Mouse (Mus musculus): Measurements from ENCODE around the gene Cdcp2. TPM values are rescaled to one million over a fixed set of nuclear protein-coding genes. Genes with fewer than 3 reads are reported as not detected.

Gene Cdcp2
- total RNA-seq, 1 experiment, result 0.09 TPM

DNA sequence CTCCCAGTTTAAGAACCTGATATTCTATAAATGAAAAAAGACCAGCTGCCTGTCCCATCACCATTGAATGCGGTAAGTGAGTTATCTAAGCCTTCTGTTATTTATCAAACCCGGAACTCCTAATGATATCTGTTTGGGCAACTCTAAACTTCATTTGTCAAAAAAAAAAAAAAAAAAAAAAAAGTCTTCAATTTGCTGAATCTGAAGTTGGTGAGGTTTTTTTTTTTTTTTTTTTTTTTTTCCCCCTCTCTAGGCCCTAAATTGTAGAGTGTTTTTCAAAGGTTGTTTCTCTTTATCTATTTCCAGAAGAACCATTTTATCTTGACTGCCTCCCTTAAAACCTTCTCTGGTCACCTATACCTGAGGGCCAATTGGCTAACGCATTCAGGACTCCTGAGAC, 38.2 kb downstream of the Cdcp2 start:
- Histone ChIP-seq H3K9me3 (ENCODE audit: control insufficient read depth, insufficient read depth, low read depth, low read length) (no peaks in the 10 kb centered on the region), H3K9ac (ENCODE audit: insufficient read depth, low read depth, low read length, poor library complexity, severe bottlenecking) (no peak overlapping the region), H3K4me3 (ENCODE audit: insufficient read depth in 1 of 2, low read depth in 1 of 2, low read length in 2 of 2, poor library complexity in 1 of 2, severe bottlenecking in 1 of 2) (no peak overlapping the region), H3K4me1 (ENCODE audit: control insufficient read depth in 2 of 2, insufficient read depth in 2 of 2, low read length in 2 of 2, poor library complexity in 1 of 2) (peaks cover 0 to 9% of the 10 kb centered on the region in 2 experiments; a peak in 2 of 4 replicates), H3K36me3 (ENCODE audit: control insufficient read depth, insufficient read depth, low read length, poor library complexity, severe bottlenecking) (no peaks in the 10 kb centered on the region), H3K27ac (ENCODE audit: insufficient read depth, low read depth, low read length, poor library complexity, severe bottlenecking) (no peak overlapping the region)
- in situ Hi-C loops (cut with MboI; ENCODE audit: low sequenced_read_pairs in 2 of 2, unreplicated experiment in 2 of 2), result no loop called here
- TF ChIP-seq HCFC1 (IDR thresholded peaks at IDR 0.05; ENCODE audit: borderline replicate concordance, insufficient read depth, low read length), result no peak
- peak; percentile 63; the same call in 1 of the 2 replicates for TF ChIP-seq ZNF384 (IDR thresholded peaks at IDR 0.05; ENCODE audit: low read depth, low read length)
- no peak for DNase-seq (ENCODE audit: low read depth, low spot score)

DNA sequence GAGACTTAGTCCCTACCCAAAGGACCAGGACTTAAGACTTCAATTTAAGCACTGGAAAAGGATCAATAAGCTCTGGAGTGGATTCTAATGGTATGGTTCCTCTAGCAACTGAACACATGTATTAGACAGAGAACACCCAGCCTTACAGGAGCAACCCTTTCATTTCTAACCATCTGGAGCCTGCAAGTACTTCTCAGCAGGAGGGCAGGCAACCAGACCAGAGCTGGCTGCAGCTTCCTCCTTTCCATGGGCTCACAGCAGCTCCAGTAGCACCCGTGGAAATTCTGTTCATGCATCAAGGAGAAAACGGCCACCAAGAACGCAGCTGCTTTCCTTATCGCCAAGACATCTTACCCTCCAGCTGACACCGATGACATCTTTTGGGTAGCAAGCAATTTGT, 39.0 kb downstream of the Cdcp2 start:
- Histone ChIP-seq H3K9ac (ENCODE audit: insufficient read depth, low read depth, low read length, poor library complexity, severe bottlenecking) (no peak overlapping the region), H3K4me1 (ENCODE audit: control insufficient read depth in 2 of 2, insufficient read depth in 2 of 2, low read length in 2 of 2, poor library complexity in 1 of 2) (peaks cover 0 to 6% of the 10 kb centered on the region in 2 experiments; a peak in 1 of 4 replicates), H3K4me3 (ENCODE audit: insufficient read depth in 1 of 2, low read depth in 1 of 2, low read length in 2 of 2, poor library complexity in 1 of 2, severe bottlenecking in 1 of 2) (no peak overlapping the region), H3K36me3 (ENCODE audit: control insufficient read depth, insufficient read depth, low read length, poor library complexity, severe bottlenecking) (no peaks in the 10 kb centered on the region), H3K27ac (ENCODE audit: insufficient read depth, low read depth, low read length, poor library complexity, severe bottlenecking) (no peak overlapping the region), H3K9me3 (ENCODE audit: control insufficient read depth, insufficient read depth, low read depth, low read length) (no peaks in the 10 kb centered on the region)
- TF ChIP-seq ZNF384 (IDR thresholded peaks at IDR 0.05; ENCODE audit: low read depth, low read length), result no peak
- TF ChIP-seq ZC3H11A (IDR thresholded peaks at IDR 0.05; ENCODE audit: borderline replicate concordance, low read depth, low read length), result no peak
- TF ChIP-seq CHD2 (IDR thresholded peaks at IDR 0.05; ENCODE audit: low read depth, low read length), result no peak
- TF ChIP-seq MAFK (IDR thresholded peaks at IDR 0.05; ENCODE audit: insufficient read depth, low read depth, low read length), result no peak
- no peak for TF ChIP-seq HCFC1 (IDR thresholded peaks at IDR 0.05; ENCODE audit: borderline replicate concordance, insufficient read depth, low read length)
- in situ Hi-C loops (cut with MboI; ENCODE audit: low sequenced_read_pairs in 2 of 2, unreplicated experiment in 2 of 2), result no loop called here
- no peak for DNase-seq (ENCODE audit: low read depth, low spot score)

DNA sequence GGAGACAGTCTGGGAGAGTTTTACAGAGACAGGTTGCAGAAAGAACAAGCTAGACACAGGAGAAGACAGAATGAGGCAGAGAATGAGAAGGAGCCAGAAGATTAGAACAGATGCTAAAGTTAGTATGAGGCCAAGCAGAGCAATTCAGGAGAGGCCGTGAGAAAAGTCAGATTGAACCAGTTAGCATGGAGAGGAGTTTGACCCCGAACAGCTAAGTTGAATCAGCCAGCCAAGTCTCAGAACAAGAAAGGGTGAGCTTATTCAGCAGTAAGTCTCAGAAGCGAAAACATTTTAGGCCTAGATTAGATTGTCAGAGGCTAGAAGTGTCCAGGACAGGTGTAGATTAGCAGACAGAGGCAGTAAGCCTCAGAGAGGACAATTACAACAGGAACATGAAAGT, 39.8 kb downstream of the Cdcp2 start:
- Histone ChIP-seq H3K27ac (ENCODE audit: insufficient read depth, low read depth, low read length, poor library complexity, severe bottlenecking) (no peak overlapping the region), H3K36me3 (ENCODE audit: control insufficient read depth, insufficient read depth, low read length, poor library complexity, severe bottlenecking) (no peaks in the 10 kb centered on the region), H3K4me1 (ENCODE audit: control insufficient read depth in 2 of 2, insufficient read depth in 2 of 2, low read length in 2 of 2, poor library complexity in 1 of 2) (peaks cover 0 to 4% of the 10 kb centered on the region in 2 experiments; a peak in 1 of 4 replicates), H3K9ac (ENCODE audit: insufficient read depth, low read depth, low read length, poor library complexity, severe bottlenecking) (no peak overlapping the region), H3K9me3 (ENCODE audit: control insufficient read depth, insufficient read depth, low read depth, low read length) (no peaks in the 10 kb centered on the region), H3K4me3 (ENCODE audit: insufficient read depth in 1 of 2, low read depth in 1 of 2, low read length in 2 of 2, poor library complexity in 1 of 2, severe bottlenecking in 1 of 2) (no peak overlapping the region)
- in situ Hi-C loops (cut with MboI; ENCODE audit: low sequenced_read_pairs in 2 of 2, unreplicated experiment in 2 of 2), result no loop called here
- no peak for DNase-seq (ENCODE audit: low read depth, low spot score)
- TF ChIP-seq ZNF384 (IDR thresholded peaks at IDR 0.05; ENCODE audit: low read depth, low read length) (no peak), ZC3H11A (IDR thresholded peaks at IDR 0.05; ENCODE audit: borderline replicate concordance, low read depth, low read length) (no peak), MAFK (IDR thresholded peaks at IDR 0.05; ENCODE audit: insufficient read depth, low read depth, low read length) (no peak), HCFC1 (IDR thresholded peaks at IDR 0.05; ENCODE audit: borderline replicate concordance, insufficient read depth, low read length) (no peak), CHD2 (IDR thresholded peaks at IDR 0.05; ENCODE audit: low read depth, low read length) (no peak)

DNA sequence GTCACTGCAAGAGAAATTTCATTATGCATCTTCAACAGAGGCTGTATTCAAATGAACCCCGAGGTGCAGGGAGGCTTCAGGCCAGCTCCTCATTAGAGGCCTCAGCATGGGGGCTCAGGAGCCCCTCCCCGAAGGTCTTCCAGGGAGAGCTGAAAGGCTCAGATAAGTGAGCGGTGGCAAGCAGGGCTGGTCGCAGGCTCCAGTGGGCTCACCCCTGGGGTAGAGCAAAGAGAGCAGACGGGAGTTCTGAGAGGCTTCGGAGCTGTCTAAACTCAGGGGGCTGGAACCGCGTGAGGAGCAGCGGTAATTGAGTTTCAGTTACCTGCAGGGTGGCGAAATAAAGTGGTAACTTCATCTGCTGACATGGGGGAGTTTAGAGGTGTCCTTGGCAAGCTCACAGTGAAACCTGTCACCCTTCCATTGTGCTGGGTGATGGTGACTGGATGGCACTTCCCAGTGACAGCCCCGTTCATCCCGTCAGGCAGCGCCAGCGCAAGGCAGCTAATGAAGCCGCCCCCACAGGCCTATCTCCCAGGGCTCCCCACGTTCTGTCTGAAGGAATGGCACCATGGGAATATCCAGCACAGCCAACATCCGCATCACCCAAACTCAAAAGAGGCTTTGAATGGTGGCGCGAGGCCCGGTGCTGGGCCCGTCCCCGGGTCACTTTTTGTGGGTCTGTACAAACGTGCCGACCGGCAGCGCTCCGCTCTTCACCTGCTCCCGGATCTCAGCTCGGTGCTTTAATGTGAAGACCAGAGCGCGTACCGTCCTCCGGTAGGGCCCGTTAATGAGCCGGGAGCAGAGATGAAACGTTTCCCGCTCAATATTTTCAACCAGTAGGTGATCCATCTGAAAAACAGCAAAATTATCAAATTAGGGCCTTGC, 42.5 kb downstream of the Cdcp2 start:
- H3K4me1 ChIP-seq (ENCODE audit: control insufficient read depth in 2 of 2, insufficient read depth in 2 of 2, low read length in 2 of 2, poor library complexity in 1 of 2), result peaks cover 0 to 4% of the 10 kb centered on the region in 2 experiments; a peak in 1 of 4 replicates
- in situ Hi-C loops (cut with MboI; ENCODE audit: low sequenced_read_pairs in 2 of 2, unreplicated experiment in 2 of 2), result no loop called here
- H3K9ac ChIP-seq (ENCODE audit: insufficient read depth, low read depth, low read length, poor library complexity, severe bottlenecking), result no peak overlapping the region
- H3K9me3 ChIP-seq (ENCODE audit: control insufficient read depth, insufficient read depth, low read depth, low read length), result no peaks in the 10 kb centered on the region
- no peak for TF ChIP-seq ZC3H11A (IDR thresholded peaks at IDR 0.05; ENCODE audit: borderline replicate concordance, low read depth, low read length)
- TF ChIP-seq ZNF384 (IDR thresholded peaks at IDR 0.05; ENCODE audit: low read depth, low read length), result no peak
- no peak for TF ChIP-seq CHD2 (IDR thresholded peaks at IDR 0.05; ENCODE audit: low read depth, low read length)
- TF ChIP-seq MAFK (IDR thresholded peaks at IDR 0.05; ENCODE audit: insufficient read depth, low read depth, low read length), result no peak
- no peak for TF ChIP-seq HCFC1 (IDR thresholded peaks at IDR 0.05; ENCODE audit: borderline replicate concordance, insufficient read depth, low read length)
- no peak overlapping the region for H3K27ac ChIP-seq (ENCODE audit: insufficient read depth, low read depth, low read length, poor library complexity, severe bottlenecking)
- no peak overlapping the region for H3K4me3 ChIP-seq (ENCODE audit: insufficient read depth in 1 of 2, low read depth in 1 of 2, low read length in 2 of 2, poor library complexity in 1 of 2, severe bottlenecking in 1 of 2)
- no peak for DNase-seq (ENCODE audit: low read depth, low spot score)
- no peaks in the 10 kb centered on the region for H3K36me3 ChIP-seq (ENCODE audit: control insufficient read depth, insufficient read depth, low read length, poor library complexity, severe bottlenecking)

Measured in ES-E14 (cell line).